Mouse (Mus musculus) natural killer cell, adult 2 months (primary cell): Measurements from ENCODE around the gene Zfp740.

Experiments
- DNase-seq, 2 experiments: peaks; one replicate each; pipeline ENCODE4 v3.0.0; 2022; ENCODE audit warnings: low spot score in 2 of 2

Zfp740 gene

GRCm38 (mm10) chr15:102230408-102231321 lies 27.6 kb downstream of the Zfp740 start:
- peak; percentile 71 to 85 for DNase-seq

GRCm38 (mm10) chr15:102231748-102232147 lies 28.7 kb downstream of the Zfp740 start, which contains the start of gene Itgb7:
TSS of gene Itgb7 (minus strand) at chr15:102231944.
- DNase-seq, result peak; percentile 46 to 56

- DNase-seq, result no peak
Measured at GRCm38 (mm10) chr15:102232764-102233163, 29.7 kb downstream of the Zfp740 start.

GRCm38 (mm10) chr15:102233896-102234295 lies 30.8 kb downstream of the Zfp740 start:
- peak in 1 of 2 experiments; percentile 53 for DNase-seq

GRCm38 (mm10) chr15:102235371-102236027 lies 32.5 kb downstream of the Zfp740 start:
- no peak for DNase-seq

- DNase-seq, result no peak
Measured at GRCm38 (mm10) chr15:102238543-102239259, 35.7 kb downstream of the Zfp740 start.

- peak; percentile 74 to 83 for DNase-seq
Measured at GRCm38 (mm10) chr15:102239260-102239590, 36.2 kb downstream of the Zfp740 start.

GRCm38 (mm10) chr15:102239851-102240250 lies 36.8 kb downstream of the Zfp740 start:
- DNase-seq, result no peak

GRCm38 (mm10) chr15:102240607-102241006 lies 37.6 kb downstream of the Zfp740 start:
- no peak for DNase-seq

- no peak for DNase-seq
Measured at GRCm38 (mm10) chr15:102242404-102243228, 39.6 kb downstream of the Zfp740 start.

- DNase-seq, result peak; percentile 53 to 62
Measured at GRCm38 (mm10) chr15:102243229-102244190, 40.5 kb downstream of the Zfp740 start.

GRCm38 (mm10) chr15:102244306-102245191 lies 41.5 kb downstream of the Zfp740 start:
- no peak for DNase-seq

- no peak for DNase-seq
Measured at GRCm38 (mm10) chr15:102245461-102245881, 42.4 kb downstream of the Zfp740 start.

GRCm38 (mm10) chr15:102245891-102246741 lies 43.1 kb downstream of the Zfp740 start:
- peak; percentile 59 to 65 for DNase-seq

- peak; percentile 66 to 71 for DNase-seq
Measured at GRCm38 (mm10) chr15:102246866-102247251, 43.8 kb downstream of the Zfp740 start.

- DNase-seq, result peak; percentile 59 to 76
Measured at GRCm38 (mm10) chr15:102247252-102248130, 44.4 kb downstream of the Zfp740 start.
